Mouse (Mus musculus): ENCODE results near the gene Slc2a6.

- no peak for TF ChIP-seq POLR2A (IDR thresholded peaks at IDR 0.05; ENCODE audit: control insufficient read depth, extremely low read depth, insufficient read depth, low read length, poor library complexity)
- TF ChIP-seq CTCF (IDR thresholded peaks at IDR 0.05; ENCODE audit: borderline replicate concordance, control insufficient read depth, extremely low read depth, insufficient read depth, low read length, poor library complexity): no peak
Observed at GRCm38 (mm10) chr2:27007701-27008100, 20.1 kb downstream of the Slc2a6 start.
